Mouse (Mus musculus) embryo, embryonic 10 days (tissue): ENCODE data around the gene Rsph3a.

ENCODE experiments used
- DNase-seq: peaks from one replicate; pipeline ENCODE4 v3.0.0-alpha.2; 2015; ENCODE audit warnings: low spot score

Gene Rsph3a

DNA sequence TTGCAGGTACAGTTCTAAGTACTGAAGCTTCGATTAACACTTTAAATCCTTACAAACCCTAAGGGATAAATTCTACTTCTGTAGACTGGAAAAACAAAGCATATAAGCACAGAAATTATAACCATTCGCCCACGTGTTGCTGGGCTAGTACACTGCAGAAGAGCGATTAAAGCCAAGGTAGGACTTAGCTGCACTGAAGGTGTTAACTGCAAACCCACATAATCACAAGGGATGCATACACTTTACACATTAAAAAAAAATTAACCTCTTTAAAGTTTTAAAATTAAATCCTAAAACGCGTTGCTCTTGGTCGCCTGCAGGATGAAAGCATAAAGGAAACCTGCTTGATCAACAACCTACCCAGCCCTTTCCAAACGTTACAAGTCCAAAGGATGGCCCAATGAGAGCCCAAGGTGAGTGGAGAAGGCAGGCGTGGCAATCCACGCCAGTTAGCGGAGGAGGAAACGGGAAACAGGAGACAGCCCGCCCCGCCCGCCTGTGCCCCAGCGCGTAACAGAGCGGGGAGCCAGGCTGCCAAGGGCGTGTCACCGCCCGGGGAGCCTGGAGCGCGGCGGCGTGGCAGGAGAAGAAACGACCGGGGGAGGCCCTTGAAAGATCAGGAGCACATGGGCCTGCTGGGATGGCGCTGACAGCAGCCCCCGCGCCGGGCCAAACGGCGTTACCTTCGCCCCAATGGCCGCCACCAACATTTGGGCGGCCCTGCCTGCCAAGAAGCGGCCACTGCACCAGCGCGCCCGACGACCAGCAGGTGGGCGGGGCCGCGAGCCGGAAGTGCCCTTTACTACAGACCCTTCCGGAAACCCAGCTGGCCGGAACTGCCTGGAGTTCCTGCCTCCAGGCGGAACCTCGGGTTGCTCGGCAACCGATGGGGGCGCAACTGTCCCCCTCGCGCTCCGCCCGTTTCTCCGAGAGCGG lies at the start of gene Rsph3a:
TSS of gene Rsph3a (plus strand) at position 498 of the 936 bp plus-strand sequence.
- DNase-seq = peak; percentile 94

DNA sequence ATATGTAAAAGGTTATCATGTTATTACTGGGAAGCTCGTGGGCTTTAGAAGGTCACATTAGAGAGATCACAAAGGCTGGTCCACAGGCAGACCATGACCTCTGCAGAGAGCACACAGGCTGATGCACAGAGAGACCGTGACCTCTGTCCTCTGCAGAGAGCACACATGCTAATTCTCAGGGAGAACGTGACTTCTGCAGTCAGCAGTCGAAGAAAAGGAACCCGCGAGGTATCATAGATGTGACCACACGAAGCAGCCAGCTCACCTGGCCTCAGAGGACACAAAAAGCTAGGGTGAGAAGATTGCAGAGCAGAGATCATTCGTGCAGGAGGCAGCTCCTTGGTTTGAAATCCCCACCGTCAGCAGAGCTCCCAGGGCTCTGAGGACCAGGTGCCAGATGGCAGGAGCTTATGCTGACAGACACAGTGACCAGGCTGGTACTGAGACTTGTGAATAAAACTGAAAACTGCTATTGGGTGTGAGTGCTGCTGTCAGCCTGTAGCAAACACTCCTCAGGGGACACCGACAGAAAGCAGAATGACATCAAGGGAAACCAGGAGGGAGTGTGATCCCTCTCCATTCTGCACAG lies 49.3 kb upstream of the Rsph3a start:
- no peak for DNase-seq

DNA sequence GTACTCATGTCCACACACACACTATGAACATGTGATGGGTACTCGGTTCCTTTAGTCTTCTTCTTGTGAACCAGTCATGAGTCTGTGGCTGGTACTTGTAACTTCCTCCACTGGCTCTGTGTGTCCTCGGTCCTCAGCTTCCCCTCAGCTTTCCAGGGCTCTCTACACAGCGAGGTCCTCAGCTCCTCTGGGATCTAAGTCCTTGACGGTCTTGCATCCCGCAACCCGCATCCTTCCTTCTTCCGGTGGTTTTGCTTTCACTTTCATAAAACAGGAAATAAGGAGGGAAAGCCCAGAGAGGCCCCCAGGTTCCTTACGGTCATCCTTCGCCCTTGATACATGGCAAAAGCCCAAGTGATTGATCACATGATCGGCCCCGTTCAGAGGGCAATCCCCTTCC lies 48.3 kb upstream of the Rsph3a start:
- no peak for DNase-seq

DNA sequence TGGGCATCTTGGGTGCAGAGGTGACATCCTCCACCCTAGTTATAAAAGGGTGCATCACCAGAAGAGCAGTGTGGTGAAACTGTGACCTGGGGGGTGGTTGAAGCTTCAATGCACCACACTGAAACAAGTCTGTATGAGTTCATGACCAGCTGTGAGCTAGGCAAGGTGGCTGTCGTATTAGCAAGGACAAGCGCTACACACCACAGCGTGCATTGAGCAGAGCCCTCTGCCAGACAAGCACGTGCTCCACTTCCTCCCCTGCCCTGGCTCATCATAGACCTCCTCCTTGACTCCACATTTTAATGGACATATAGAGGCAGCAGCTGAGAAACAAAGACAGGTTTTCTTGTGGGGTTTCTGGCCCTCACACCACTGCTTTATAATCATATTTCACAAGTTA lies 47.7 kb upstream of the Rsph3a start:
- no peak for DNase-seq

DNA sequence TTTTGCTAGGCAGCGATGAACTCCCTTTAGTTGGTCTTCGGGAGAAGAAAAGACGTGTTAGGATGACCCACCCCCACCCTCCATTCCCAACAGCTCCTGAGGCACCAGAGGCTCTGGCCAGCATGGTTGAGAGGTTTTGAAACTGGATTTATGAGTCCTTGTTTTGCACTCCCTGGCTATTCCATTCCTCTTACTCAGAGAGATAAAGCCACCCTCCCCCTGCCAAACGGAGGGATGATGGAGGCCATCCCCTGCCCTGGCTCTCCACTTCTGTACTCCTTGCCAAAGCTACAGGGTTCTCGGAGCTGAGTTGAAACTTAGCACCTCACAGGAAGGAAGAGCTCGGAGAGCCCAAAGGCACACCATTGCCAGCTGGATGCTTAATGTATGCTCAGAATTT lies 46.2 kb upstream of the Rsph3a start:
- no peak for DNase-seq

DNA sequence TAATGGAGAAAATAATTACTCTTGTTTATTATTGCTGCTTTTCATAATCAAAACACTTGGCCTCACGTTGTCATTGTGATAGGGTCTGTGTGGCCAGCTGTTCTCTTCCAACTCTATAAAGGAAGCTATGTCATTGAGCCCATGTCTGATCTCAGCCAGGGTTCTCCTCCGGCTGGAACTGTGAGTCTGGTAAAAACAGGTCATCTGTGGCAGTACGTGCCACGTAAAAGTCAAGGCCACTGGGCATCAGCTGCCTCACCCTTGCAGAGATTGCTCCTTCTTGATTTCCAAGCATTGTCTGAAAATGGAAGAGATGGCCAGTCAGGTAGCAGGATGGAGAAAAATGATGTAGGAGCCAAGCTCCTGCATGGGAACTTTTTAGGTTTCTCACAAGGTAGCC lies 45.5 kb upstream of the Rsph3a start:
- DNase-seq = no peak

DNA sequence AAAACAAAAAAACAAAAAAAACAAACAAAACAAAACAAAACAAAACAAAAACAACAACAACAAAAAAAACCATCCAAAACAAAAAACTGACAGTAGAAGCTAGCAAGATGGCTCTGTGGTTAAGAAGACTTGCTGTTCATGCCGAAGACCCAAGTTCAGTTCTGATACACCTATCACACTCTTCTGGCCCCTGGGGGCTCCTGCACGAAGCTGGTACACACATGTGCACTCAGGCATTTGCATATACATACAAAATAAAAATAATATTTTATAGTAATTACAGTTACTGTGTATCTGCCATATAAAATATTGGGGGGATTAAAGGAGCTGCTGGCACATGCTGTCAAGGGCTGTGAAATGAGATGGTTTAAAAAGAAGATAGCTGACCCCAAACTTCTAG lies 43.9 kb upstream of the Rsph3a start:
- DNase-seq = no peak

DNA sequence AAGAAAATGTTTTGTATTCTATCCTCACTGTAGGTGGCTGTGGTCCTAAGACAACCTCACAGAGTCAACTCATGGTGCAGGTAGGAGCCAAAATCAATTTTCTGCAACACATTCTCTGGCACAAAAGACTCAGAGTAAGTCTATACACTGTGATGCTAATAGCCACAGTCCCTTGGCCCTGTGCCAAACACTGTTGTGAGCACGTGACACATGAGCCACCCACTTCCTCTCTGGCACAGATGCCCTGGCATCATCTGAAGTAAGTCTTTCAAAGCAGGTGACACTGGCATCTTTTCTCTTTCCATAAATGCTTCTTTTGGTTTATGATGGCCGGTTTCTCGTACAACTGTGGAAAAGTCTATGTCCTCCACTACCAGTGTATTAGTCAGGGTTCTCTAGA lies 43.1 kb upstream of the Rsph3a start:
- DNase-seq = no peak

DNA sequence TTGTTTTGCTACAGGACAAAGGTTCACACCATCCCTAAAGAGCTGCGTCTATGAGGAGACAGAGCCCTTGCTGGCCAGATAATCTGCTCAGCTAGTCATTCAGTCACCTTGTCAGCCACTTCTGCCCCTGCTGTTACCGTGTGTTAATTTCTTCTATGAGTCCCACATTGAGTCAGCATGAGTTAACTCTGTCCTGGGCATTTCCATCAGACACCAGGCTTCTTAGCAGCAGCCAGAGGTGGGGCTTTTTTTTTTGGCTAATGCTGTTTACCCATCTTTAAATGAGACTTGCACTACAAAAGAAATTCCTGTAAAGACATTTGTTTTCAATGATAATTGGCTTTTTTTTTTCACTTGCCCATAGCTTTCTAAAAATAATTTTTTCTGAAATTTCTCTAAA lies 40.4 kb upstream of the Rsph3a start:
- no peak for DNase-seq

DNA sequence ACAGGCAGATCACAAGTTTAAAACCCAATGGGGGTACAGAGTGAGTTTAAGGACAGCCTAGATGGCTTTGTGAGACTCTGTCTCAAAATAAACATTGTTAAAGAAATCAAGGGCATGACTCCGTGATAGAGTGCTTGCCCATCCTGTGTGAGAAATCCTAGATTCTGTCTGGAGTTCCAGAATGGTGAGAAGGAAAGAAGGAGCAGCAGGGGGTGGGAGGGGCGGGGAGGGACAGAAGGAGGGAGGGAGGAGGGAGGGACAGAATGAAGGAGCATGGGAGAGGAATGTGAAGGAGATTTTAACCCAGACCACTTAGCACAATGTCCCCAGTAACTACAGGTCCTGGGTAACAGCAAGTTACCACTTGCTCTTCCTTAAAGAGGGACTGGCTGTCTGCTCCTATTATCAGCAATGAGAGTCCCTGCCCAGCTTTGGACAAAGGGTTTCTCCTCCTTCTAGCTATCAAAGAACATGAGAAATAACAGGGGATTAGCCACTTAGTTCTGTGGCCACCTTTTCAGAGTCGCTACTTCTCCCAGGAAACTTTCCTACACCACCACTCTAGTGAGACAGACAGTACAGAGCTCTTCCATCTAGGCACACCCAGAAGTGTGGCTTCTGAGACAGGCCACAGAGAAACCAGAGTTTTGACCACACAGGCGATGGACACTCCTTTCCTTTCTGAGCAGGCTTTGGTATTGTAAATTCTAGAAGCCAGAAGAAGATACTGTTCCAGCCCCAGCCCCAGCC lies 39.3 kb upstream of the Rsph3a start:
- DNase-seq = no peak

DNA sequence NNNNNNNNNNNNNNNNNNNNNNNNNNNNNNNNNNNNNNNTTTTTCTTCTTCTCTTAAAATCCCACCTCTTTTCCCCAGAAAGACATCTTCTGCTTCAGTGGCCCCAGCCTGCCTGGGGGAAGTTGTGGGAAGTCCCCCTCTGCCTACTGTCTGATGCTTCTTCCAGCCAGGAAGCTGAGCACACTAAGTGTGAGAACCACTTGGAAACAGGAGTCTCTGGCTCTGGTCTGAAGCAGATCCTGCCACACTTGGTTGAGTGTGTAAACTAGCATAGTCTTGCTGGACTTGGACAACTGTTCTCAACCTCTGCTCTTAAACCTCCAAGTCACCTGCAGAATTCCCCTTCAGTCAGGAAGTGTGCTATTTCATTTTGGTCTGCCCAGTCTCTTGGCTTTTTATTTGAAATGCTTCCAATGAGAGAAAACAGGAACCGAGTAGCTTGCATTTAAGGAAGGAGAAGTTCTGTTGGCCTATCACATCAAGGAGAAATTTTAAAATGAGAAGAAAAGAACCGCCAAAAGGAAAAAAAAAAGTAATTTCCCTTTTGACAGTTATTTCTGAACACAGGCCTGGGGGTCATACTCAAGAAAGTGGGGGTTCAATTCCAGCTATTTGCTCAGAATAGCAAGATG lies 30.7 kb upstream of the Rsph3a start:
- DNase-seq = no peak

DNA sequence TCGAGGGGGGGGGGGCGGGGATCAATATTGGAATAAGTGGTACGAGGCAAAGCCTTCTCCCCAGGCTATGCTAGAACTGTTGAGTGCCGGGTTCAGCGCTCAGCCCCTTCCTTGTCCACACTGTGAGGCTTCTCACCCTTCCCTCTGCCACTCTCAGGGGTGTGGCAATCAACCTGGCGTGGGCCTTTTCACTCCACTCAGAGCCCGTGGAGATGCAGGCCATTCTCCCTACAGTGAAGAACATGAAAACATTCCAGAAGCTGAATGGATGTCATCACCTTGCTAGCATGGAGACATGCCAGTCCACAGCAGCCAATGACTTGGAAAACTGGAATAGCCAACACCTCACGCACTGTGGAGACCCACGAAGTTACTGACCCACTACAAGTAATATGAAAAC lies 29.6 kb upstream of the Rsph3a start:
- peak; percentile 2 for DNase-seq

DNA sequence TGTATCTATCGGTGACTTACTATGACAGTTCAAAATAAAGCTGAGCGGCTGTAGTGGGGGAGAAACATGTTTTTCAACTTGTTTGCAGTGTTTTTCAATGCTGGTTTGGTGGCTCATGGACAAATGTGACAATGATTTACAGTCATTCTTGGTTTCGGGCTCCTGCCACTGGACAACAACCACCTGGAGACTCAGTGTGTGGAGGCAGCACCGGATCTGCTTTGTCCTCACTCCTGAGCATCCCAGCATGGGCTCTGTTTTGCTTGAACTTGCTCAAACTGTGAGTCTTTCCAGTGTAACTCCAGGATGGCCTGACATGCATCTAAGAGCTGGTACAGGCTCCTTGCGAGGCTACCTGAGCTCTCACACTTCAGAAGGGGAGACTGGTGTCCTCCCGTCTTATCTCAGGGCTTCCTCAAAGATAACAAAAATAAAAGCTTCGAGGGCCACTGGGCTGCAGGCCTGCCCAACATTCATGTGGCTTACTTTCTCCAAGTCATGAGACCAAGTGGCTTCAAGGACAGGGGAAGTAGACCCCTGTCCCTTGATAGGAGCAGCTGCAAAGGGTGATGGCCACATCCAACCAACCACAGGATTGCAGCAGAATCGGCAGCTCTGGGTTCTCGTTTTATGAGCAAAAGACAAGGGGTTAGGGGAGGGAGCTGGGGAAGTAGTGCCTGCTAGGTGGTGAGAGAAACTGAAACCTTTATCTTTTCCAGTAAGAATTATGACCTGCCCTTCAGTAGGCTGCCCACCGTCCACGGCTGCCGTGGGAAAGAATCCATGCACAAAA lies 28.4 kb upstream of the Rsph3a start:
- DNase-seq = peak; percentile 2

DNA sequence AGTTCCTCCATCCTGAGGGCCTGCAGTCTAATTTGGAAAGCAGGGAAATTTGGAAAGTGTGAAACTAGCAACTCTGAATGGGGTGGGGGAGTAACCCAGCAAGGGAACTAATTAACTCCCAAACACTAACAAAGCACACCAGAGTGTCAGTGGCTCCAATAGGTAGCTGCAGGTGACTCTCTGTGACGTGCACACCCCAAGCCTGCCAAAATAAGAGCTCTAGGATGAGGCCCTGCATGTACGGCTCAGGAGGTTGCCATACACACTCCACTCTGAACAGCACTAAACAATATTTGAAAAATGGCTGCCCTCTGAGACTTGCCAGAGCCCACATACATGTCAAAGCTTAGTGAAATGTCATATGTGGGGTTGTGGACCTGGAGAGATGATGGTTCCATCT lies 27.1 kb upstream of the Rsph3a start:
- DNase-seq = no peak

DNA sequence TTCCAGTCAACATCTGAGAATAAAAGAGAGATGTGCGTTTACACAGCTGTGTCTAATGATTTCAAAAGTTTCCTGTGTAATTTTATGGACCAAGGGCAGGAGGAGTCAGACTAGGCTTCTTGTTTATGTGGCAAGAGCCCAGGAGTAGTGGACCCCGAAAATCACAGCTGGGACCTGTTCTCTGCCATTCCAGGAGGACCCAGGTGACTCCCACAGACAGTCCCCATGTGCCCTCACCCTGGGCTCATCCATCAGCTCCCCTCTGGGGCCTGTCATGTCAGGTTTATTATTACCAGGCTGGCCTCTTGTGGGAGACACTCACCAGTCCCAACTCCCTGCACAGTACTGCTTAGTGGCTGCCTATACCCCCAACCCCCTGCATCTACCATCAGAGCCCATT lies 26.2 kb upstream of the Rsph3a start:
- DNase-seq = no peak

DNA sequence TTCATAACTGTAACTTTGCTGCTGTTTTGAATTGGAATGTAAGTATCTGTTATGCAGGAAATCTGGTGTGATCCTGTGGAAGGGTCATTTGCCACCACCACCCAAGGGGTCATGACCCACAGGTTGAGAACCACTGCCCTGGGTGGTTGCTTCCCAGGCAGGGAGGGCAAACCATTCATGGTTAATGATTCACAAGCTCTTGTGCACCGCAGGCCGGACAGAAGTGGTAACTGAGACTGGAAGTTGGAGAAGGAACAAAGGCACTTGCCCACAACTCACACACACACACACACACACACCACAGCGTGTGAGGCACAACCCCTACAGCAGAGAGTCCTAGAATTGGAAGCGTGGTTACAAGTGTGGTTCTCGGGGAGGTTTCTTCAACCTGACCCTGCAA lies 22.9 kb upstream of the Rsph3a start:
- no peak for DNase-seq

DNA sequence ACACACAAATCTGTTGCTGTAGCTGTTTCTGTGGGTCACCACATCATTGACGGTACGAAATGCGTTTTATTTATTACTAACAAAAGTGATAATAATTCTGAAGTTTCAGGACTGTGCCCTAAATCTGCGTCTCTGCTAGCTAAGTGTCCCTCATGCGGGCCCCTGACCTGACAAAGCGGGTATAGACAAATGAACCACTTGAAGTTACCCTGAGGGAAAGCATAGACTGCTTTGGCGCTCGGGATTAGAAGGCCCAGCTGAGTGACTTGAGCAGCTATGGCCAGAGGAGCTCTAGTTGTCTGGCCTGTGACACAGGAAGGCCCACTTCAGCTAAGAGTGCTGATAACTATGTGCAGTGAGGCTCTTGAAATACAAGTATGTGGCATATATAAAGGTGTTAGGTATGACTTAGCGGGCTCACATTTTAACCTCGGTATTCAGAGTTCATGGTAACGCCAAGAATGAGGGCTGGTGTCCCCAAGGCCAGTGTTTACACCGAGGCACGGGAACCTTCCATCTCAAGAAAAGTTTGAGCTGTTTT lies 21.2 kb upstream of the Rsph3a start:
- DNase-seq = no peak

DNA sequence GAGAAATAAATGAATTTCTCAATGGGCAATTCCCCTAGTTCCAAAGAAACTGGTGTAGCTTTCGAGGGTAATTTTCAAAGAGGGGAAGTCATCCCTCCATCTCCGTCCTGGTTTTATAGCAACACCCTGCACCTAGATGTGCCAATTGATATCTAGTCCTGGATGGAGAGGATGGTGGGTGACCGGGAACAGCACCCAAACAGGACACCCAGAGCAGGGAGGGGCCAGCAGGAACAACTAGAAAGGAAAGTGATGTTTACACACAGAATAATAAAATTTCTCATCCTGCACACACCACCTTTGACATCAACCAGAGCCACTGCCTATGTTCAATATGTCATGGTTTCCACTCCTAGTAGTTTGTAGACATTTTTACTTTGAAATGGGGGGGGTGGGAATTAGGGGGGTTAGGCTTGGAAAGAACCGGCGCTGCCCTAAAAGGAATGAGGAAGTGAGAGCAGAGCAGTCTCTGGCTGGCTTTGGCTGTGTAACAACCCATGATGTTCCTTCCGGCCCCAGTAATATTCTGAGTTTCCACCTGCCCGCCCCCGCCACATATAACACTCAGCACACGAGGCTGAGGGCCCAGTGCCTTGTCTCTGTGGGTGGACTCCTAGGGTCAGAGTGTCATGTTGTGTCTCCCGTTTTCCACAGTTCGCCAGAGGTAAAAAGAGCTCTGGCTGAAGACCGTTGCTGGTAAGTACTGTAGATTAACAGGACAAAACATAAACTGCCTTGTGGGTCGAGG lies 19.8 kb upstream of the Rsph3a start, which contains the start of gene Tagap:
TSS of gene Tagap (plus strand) at position 588 of the 748 bp plus-strand sequence.
- DNase-seq = no peak

DNA sequence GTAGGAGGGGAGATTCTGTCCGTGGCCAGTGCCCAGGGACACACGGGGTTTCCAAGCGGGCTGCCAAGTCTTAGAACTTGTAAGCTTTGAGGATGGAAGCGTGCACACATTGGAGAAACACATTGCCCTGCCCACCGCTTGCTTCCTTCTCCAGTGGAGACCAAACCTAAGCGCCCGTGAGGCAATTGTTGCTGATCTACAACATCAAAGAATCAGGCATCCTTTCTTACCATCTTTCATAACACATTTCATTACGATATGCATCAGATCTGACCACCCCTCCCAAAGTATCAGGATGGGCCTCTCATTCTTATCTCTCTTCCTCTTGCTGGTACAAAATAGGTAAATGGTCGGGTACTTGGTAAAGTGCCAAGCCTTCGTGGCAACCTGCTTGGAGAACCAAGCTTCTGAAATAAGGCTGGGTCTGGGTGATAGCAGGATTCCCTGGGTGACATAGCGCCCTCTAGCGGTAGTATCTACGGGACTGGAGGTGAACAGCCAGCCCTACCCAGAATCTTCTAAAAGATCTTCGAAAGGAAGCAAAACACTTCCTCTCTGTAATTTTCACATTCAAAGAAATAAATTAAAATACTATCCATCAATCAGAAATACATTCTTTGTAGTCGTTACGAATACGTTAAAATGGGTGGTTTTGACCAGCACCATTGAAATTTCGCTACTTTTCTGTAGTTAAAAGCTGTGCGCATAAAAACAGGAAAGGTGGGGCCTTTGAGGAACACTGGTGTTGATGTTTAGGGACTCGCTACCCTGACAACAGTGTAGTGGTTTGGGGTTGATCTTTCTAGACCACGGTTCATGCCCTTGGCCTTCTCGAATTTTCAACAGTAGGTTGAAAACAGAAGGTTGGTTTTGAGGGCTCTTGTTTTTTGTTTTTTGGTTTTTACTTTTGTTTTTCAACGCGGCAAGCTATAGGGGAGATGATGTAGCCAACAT lies 17.6 kb upstream of the Rsph3a start:
- DNase-seq = peak; percentile 72
